Mouse (Mus musculus) C2C12 (cell line): Measurements from ENCODE around the gene Nbr1. TPM values are rescaled to one million over a fixed set of nuclear protein-coding genes. Genes with fewer than 3 reads are reported as not detected.

Source experiments
- H3K27me3 ChIP-seq: one replicate; pipeline ENCODE4 v1.6.1; 2011; ENCODE audit not compliant: control insufficient read depth, insufficient read depth, insufficient read length
- H3K36me3 ChIP-seq: one replicate; pipeline ENCODE4 v1.6.1; 2011; ENCODE audit not compliant: control insufficient read depth, insufficient read depth
- H3K4me3 ChIP-seq: one replicate; pipeline ENCODE4 v1.5.1; 2011; ENCODE audit warnings: mild to moderate bottlenecking, control low read depth; ENCODE audit not compliant: poor library complexity, insufficient read depth, severe bottlenecking
- H3K79me2 ChIP-seq: one replicate; pipeline ENCODE4 v1.6.1; 2011; ENCODE audit not compliant: control insufficient read depth, insufficient read depth
- H3K79me3 ChIP-seq: one replicate; pipeline ENCODE4 v1.6.1; 2011; ENCODE audit warnings: low read depth, control low read depth
- H3ac ChIP-seq: one replicate; pipeline ENCODE3; 2011; ENCODE audit warnings: low read depth; ENCODE audit not compliant: control insufficient read depth, insufficient read length
- CEBPB ChIP-seq: IDR thresholded peaks from one replicate; pipeline ENCODE4 v1.6.1; 2011; ENCODE audit warnings: low read depth, mild to moderate bottlenecking, control low read depth, moderate library complexity
- CTCF ChIP-seq: IDR thresholded peaks from one replicate; pipeline ENCODE4 v1.5.1; 2011; ENCODE audit not compliant: control insufficient read depth, insufficient read depth, insufficient read length
- FOSL1 ChIP-seq: IDR thresholded peaks from one replicate; pipeline ENCODE4 v1.8.0; 2011; ENCODE audit warnings: mild to moderate bottlenecking, low read length; ENCODE audit not compliant: poor library complexity, insufficient read depth, severe bottlenecking
- MAX ChIP-seq: IDR thresholded peaks from one replicate; pipeline ENCODE4 v1.6.1; 2011; ENCODE audit warnings: mild to moderate bottlenecking, control low read depth
- MYOD1 ChIP-seq: IDR thresholded peaks from one replicate; pipeline ENCODE4 v1.6.1; 2011; ENCODE audit warnings: low read depth; ENCODE audit not compliant: control insufficient read depth, insufficient read length
- MYOG ChIP-seq: IDR thresholded peaks from one replicate; pipeline ENCODE4 v1.6.1; 2011; ENCODE audit not compliant: control insufficient read depth, insufficient read length; ENCODE audit errors: extremely low read depth
- USF1 ChIP-seq: IDR thresholded peaks from one replicate; pipeline ENCODE4 v1.6.1; 2011; ENCODE audit warnings: low read depth, mild to moderate bottlenecking, control low read depth, moderate library complexity
- polyA plus RNA-seq: library from polyadenylated mRNA; unstranded; fragments of >200 nt; fragmentation: generic; extraction: Trizol; gene quantifications from one replicate; pipeline ENCODE4 v1.2.1, GENCODE M21; 2012; ENCODE audit warnings: missing spikeins

The Nbr1 gene
- polyA plus RNA-seq, 1 experiment, result 15.7 TPM

DNA sequence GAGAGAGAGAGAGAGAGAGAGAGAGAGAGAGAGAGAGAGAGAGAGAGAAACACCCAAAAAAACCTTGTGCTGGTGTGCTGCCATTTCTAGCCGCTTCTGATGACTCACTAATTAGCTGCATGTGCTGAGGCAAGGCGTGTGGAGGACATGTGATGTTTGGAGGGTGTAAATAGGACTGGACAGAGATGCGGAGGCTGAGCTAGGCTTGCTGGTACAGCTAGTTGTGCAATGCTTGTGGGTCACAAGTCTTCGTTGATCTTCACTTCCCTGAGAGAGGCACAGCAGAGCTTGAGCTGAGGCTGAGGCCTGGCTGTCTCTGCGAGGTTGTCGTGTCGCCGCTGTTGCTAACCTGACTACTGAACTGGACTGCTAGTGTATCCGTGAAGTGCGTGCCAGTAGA, 35.7 kb downstream of the Nbr1 start:
- Histone ChIP-seq H3K79me3 (no peaks in the 10 kb centered on the region), H3K4me3 (no peak overlapping the region), H3K27me3 (no peaks in the 10 kb centered on the region), H3K79me2 (no peaks in the 10 kb centered on the region), H3ac (no peak overlapping the region), H3K36me3 (peaks cover 7% of the 10 kb centered on the region)
- TF ChIP-seq CTCF (no peak), FOSL1 (no peak), CEBPB (no peak), USF1 (no peak), MYOD1 (no peak), MAX (no peak)

DNA sequence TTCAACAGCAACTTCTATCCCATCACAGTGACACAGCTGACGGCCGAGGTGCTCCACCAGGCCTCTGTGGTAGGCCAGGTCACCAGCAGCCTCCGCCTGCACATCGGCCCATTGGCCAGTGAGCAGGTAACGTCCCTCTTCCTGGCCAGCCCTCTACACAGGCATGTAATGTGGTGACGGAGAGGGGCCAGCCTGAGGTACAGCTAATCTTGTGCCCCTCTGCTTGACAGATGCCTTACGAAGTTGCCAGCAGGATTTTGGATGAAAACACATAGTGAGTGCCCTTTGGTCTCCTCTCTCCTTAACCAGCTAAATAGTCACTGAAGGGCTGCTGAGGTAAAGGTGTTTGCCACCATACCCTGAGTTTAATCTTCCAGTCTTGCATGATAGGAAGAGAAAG, 36.9 kb downstream of the Nbr1 start:
- Histone ChIP-seq H3K79me2 (no peaks in the 10 kb centered on the region), H3K79me3 (no peaks in the 10 kb centered on the region), H3ac (no peak overlapping the region), H3K27me3 (no peaks in the 10 kb centered on the region), H3K4me3 (no peak overlapping the region), H3K36me3 (peaks cover 7% of the 10 kb centered on the region)
- no peak for TF ChIP-seq CEBPB
- no peak for TF ChIP-seq MYOG
- TF ChIP-seq MAX, result no peak
- TF ChIP-seq MYOD1, result no peak
- no peak for TF ChIP-seq CTCF

DNA sequence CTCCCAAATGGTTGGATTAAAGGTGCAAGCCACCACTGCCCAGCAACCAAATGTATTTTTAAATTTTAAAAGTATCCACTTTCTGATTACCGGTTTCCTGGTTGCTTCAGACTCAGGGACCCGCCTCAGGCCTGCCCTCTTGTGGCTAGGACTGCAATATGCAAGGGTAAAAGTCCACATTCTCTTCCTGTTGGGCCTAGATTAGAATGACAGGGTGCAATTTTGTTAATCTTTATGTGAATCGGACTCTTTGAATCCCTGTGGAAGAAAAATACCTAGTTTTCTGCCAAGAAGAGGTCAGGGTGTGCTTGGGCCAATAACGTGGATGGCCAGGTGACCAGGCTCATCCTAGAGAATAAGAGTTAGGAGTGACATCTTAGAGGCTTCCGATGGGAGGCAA, 37.5 kb downstream of the Nbr1 start:
- H3K79me3 ChIP-seq, result no peaks in the 10 kb centered on the region
- H3K4me3 ChIP-seq, result no peak overlapping the region
- no peaks in the 10 kb centered on the region for H3K79me2 ChIP-seq
- TF ChIP-seq CTCF (peak; percentile 10), CEBPB (no peak), MYOG (no peak)
- H3K36me3 ChIP-seq, result peaks cover 7% of the 10 kb centered on the region
- H3K27me3 ChIP-seq, result no peaks in the 10 kb centered on the region
- H3ac ChIP-seq, result no peak overlapping the region

DNA sequence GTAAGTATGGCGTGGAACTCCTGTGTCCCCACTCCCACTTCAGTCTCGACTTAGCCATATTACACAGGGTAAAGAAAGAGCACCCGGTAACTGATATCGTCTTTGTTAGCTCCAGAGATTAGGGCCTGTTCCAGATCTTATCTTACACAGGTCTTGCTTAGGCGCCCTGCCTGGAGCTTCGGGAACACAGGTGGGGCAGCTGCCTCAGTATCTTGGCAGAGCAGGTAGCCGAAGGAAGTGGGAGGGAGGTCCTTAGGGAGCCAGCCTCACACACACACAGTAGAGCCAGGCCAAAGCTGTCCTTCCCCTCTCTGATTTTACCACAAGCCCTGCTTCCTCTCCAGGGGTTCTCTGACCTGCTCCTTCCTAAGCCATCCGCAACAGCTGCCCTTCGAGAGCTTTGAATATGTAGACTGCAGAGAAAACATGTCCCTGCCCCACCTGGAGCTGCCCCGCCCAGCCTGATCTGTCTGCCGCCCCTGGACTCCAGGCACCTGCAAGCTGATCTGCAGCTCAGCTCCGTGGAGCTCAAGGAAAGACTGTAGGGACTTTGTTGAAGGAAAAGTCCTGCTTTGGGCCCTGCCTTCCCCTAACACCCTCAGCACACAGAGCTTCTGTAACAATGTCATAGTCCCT, 38.2 kb downstream of the Nbr1 start:
- H3K79me3 ChIP-seq, result no peaks in the 10 kb centered on the region
- peaks cover 7% of the 10 kb centered on the region for H3K36me3 ChIP-seq
- TF ChIP-seq CEBPB, result no peak
- TF ChIP-seq FOSL1, result no peak
- no peak for TF ChIP-seq MYOD1
- TF ChIP-seq MAX, result no peak
- TF ChIP-seq MYOG, result no peak
- TF ChIP-seq USF1, result no peak
- no peak for TF ChIP-seq CTCF
- H3K79me2 ChIP-seq, result no peaks in the 10 kb centered on the region
- H3ac ChIP-seq, result no peak overlapping the region
- H3K27me3 ChIP-seq, result no peaks in the 10 kb centered on the region
- H3K4me3 ChIP-seq, result no peak overlapping the region

DNA sequence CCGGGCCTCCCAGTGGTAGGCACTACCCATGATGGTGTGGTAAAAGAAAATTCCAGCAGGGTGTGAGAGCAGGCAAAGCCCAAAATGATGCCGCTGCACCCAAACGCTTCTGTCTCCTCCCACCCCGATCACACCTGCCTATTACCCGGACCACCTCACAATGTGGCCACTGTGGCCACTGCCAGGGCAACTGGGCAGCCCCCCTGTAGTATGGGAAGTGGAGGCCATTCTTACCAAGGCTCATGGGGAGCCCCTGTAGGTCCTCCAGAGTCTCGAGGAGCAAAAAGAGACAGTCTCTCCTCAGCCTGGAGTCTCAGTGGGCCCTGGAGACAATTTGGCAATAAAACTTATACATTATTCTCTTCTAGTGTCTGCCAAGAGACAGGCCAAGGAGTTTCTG, 47.2 kb downstream of the Nbr1 start, which contains the start of gene Gm11634:
Gm11634 (minus strand) TSS at position 101 of the 400 bp plus-strand sequence.
- H3K27me3 ChIP-seq, result peaks cover 17% of the 10 kb centered on the region
- H3K36me3 ChIP-seq, result no peaks in the 10 kb centered on the region
- no peak for TF ChIP-seq MAX
- no peak for TF ChIP-seq CTCF
- no peak for TF ChIP-seq USF1
- no peak for TF ChIP-seq MYOG
- no peak for TF ChIP-seq CEBPB
- TF ChIP-seq FOSL1, result no peak
- TF ChIP-seq MYOD1, result no peak
- H3K79me3 ChIP-seq, result no peaks in the 10 kb centered on the region
- no peak within 1 kb of the TSS for H3ac ChIP-seq
- no peak within 1 kb of the TSS for H3K4me3 ChIP-seq
- H3K79me2 ChIP-seq, result no peaks in the 10 kb centered on the region

DNA sequence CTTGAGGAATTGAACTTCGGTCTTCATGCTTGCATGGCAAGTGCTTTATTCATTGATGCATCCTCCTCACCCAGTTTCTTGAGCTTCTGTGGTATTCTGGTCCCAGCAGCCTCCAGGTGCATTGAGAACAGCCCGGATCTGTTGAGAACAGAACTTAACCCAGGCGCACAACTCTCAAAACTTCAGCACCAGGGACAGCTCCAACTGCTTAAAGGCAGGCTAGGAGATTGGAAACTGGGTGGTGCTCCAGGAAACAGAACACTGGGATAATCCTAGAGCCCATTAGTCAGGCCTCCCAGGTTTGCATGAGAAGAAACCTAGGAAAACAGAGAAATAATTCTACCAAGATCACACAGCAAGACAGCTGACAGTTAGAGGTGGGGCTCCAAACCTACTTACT, 50.5 kb downstream of the Nbr1 start:
- TF ChIP-seq USF1 (no peak), MAX (peak; percentile 65)

More for the DNA sequence above, 50.5 kb downstream of the Nbr1 start:
- peaks cover 10% of the 10 kb centered on the region for H3K27me3 ChIP-seq
- no peak overlapping the region for H3ac ChIP-seq
- no peak overlapping the region for H3K4me3 ChIP-seq
- H3K36me3 ChIP-seq, result no peaks in the 10 kb centered on the region
- no peaks in the 10 kb centered on the region for H3K79me2 ChIP-seq
- no peaks in the 10 kb centered on the region for H3K79me3 ChIP-seq
